Mouse (Mus musculus) 3T3-L1 (cell line): ENCODE data around the gene Spata20.

ENCODE experiments used
- DNase-seq: peaks from one replicate; pipeline ENCODE4 v3.0.0-alpha.2; 2015; ENCODE audit warnings: low read depth, low spot score

The Spata20 gene

GRCm38 (mm10) chr11:94482738-94483137 lies 3.2 kb downstream of the Spata20 start:
- DNase-seq = no peak

- DNase-seq = no peak
Measured at GRCm38 (mm10) chr11:94481963-94482362, 4.0 kb downstream of the Spata20 start.

GRCm38 (mm10) chr11:94480382-94480781 lies 5.6 kb downstream of the Spata20 start:
- DNase-seq = no peak

- no peak for DNase-seq
Measured at GRCm38 (mm10) chr11:94477651-94478050, 8.3 kb downstream of the Spata20 start.

- DNase-seq = no peak
Measured at GRCm38 (mm10) chr11:94475722-94476121, 10.3 kb downstream of the Spata20 start.

- no peak for DNase-seq
Measured at GRCm38 (mm10) chr11:94474544-94474910, 11.5 kb downstream of the Spata20 start.

GRCm38 (mm10) chr11:94473707-94474543 lies 12.1 kb downstream of the Spata20 start, which contains the start of gene Cacna1g:
Gene Cacna1g (minus strand): TSS chr11:94474198.
- peak; percentile 90 for DNase-seq

- DNase-seq = no peak
Measured at GRCm38 (mm10) chr11:94472916-94473706, 12.9 kb downstream of the Spata20 start.

- no peak for DNase-seq
Measured at GRCm38 (mm10) chr11:94472585-94472915, 13.4 kb downstream of the Spata20 start.

- DNase-seq = peak; percentile 33
Measured at GRCm38 (mm10) chr11:94471740-94472584, 14.0 kb downstream of the Spata20 start.

GRCm38 (mm10) chr11:94470391-94470790 lies 15.6 kb downstream of the Spata20 start:
- DNase-seq = peak; percentile 56

- DNase-seq = peak; percentile 59
Measured at GRCm38 (mm10) chr11:94469136-94470064, 16.6 kb downstream of the Spata20 start.

- no peak for DNase-seq
Measured at GRCm38 (mm10) chr11:94468582-94469064, 17.4 kb downstream of the Spata20 start.

GRCm38 (mm10) chr11:94466333-94466855 lies 19.6 kb downstream of the Spata20 start:
- DNase-seq = no peak

- no peak for DNase-seq
Measured at GRCm38 (mm10) chr11:94464170-94464569, 21.8 kb downstream of the Spata20 start.

GRCm38 (mm10) chr11:94461856-94462255 lies 24.1 kb downstream of the Spata20 start:
- no peak for DNase-seq

GRCm38 (mm10) chr11:94457001-94457400 lies 29.0 kb downstream of the Spata20 start:
- no peak for DNase-seq

- no peak for DNase-seq
Measured at GRCm38 (mm10) chr11:94456347-94456746, 29.6 kb downstream of the Spata20 start.

GRCm38 (mm10) chr11:94455161-94455820 lies 30.7 kb downstream of the Spata20 start:
- DNase-seq = no peak

- DNase-seq = no peak
Measured at GRCm38 (mm10) chr11:94454756-94455155, 31.2 kb downstream of the Spata20 start.
